Mouse (Mus musculus) limb, embryonic 11.5 days (tissue): Measurements from ENCODE around the gene Zfp82. TPM values are rescaled to one million over a fixed set of nuclear protein-coding genes. Genes with fewer than 3 reads are reported as not detected.

Experiments
- ATAC-seq: fragments of 200-750 bp; cut with Nextera tagmentation; 2 replicates; pipeline ENCODE4 v1.8.0; 2017; ENCODE audit warnings: low read depth; ENCODE audit not compliant: insufficient number of reproducible peaks, low FRiP score, low TSS enrichment
- DNase-seq: peaks from one replicate; pipeline ENCODE4 v3.0.0-alpha.2; 2015; ENCODE audit warnings: low spot score
- H3K27ac ChIP-seq: fragments of 300-500 bp; sonication (generic); replicated peaks from 2 replicates; pipeline ENCODE4 v1.5.1; 2014; ENCODE audit warnings: low read depth, mild to moderate bottlenecking, low read length
- H3K27me3 ChIP-seq: fragments of 300-500 bp; sonication (generic); 2 replicates; pipeline ENCODE4 v1.6.1; 2014; ENCODE audit warnings: mild to moderate bottlenecking, low read length, mixed read lengths; ENCODE audit not compliant: control insufficient read depth, insufficient read depth
- H3K36me3 ChIP-seq: fragments of 300-500 bp; sonication (generic); 2 replicates; pipeline ENCODE4 v1.6.1; 2014; ENCODE audit warnings: mild to moderate bottlenecking, low read length, moderate library complexity, mixed read lengths; ENCODE audit not compliant: control insufficient read depth, insufficient read depth
- H3K4me1 ChIP-seq: fragments of 300-500 bp; sonication (generic); 2 replicates; pipeline ENCODE4 v1.6.1; 2014; ENCODE audit warnings: low read length, mixed read lengths; ENCODE audit not compliant: control insufficient read depth, insufficient read depth
- H3K4me2 ChIP-seq: fragments of 300-500 bp; sonication (generic); 2 replicates; pipeline ENCODE4 v1.6.1; 2014; ENCODE audit warnings: low read depth, mild to moderate bottlenecking, moderate library complexity; ENCODE audit not compliant: severe bottlenecking
- H3K4me3 ChIP-seq: fragments of 300-500 bp; sonication (generic); 2 replicates; pipeline ENCODE4 v1.5.1; 2014; ENCODE audit warnings: low read depth, low read length
- H3K9ac ChIP-seq: fragments of 300-500 bp; sonication (generic); 2 replicates; pipeline ENCODE4 v1.6.1; 2014; ENCODE audit warnings: mild to moderate bottlenecking, low read length
- H3K9me3 ChIP-seq: fragments of 300-500 bp; sonication (generic); 2 replicates; pipeline ENCODE4 v1.6.1; 2016; ENCODE audit warnings: low read length; ENCODE audit not compliant: control insufficient read depth
- WGBS: fragments of 180-500 bp; shearing (Covaris S2); extraction: QIAGEN DNeasy Blood & Tissue Kit; methylation state at CpG from one replicate; pipeline ENCODE4 v1.1.7; 2014; 5-methylcytosine and 5-hydroxymethylcytosine counted together
- microRNA-seq: library from miRNA; unstranded; fragments of <30 nt; microRNA quantifications from one replicate; pipeline ENCODE4, GENCODE M21; 2016
- polyA plus RNA-seq: library from polyadenylated mRNA; unstranded; fragments of >200 nt; fragmentation: Nextera tagmentation; extraction: Ambion mirVana; gene quantifications from 2 replicates; pipeline ENCODE4 v1.2.1, GENCODE M21; 2014

Zfp82 gene
- polyA plus RNA-seq, 1 experiment from 2014 or later = 4.3 TPM

- Histone ChIP-seq H3K9me3 (no peaks in the 10 kb centered on the region), H3K36me3 (peaks cover 26% of the 10 kb centered on the region; the same call in 1 of the 2 replicates), H3K4me2 (no peak overlapping the region), H3K9ac (no peak overlapping the region), H3K4me1 (peaks cover 3% of the 10 kb centered on the region; the same call in 1 of the 2 replicates), H3K27ac (no peak overlapping the region), H3K4me3 (no peak overlapping the region), H3K27me3 (no peaks in the 10 kb centered on the region)
- peak; percentile 52 for DNase-seq
- 90% methylated on average over 4 of the region's 4 CpGs for WGBS
- ATAC-seq = no peak
Measured at GRCm38 (mm10) chr7:30012956-30013363, 59.7 kb downstream of the Zfp82 start.

- H3K4me1 ChIP-seq = peaks cover 4% of the 10 kb centered on the region; the same call in 1 of the 2 replicates
- no peak overlapping the region for H3K9ac ChIP-seq
- H3K27me3 ChIP-seq = no peaks in the 10 kb centered on the region
- H3K4me3 ChIP-seq = no peak overlapping the region
- ATAC-seq (no peak), DNase-seq (no peak)
- H3K9me3 ChIP-seq = no peaks in the 10 kb centered on the region
- H3K4me2 ChIP-seq = no peak overlapping the region
- no peak overlapping the region for H3K27ac ChIP-seq
- WGBS = 84% methylated on average over 10 of the region's 10 CpGs
- peaks cover 17% of the 10 kb centered on the region; the same call in 1 of the 2 replicates for H3K36me3 ChIP-seq
Measured at GRCm38 (mm10) chr7:30010551-30011195, 62.0 kb downstream of the Zfp82 start.

- H3K27ac ChIP-seq = no peak overlapping the region
- ATAC-seq = no peak
Measured at GRCm38 (mm10) chr7:30009321-30010085, 63.2 kb downstream of the Zfp82 start.

GRCm38 (mm10) chr7:30008020-30008690, 64.5 kb downstream of the Zfp82 start:
- peaks cover 3% of the 10 kb centered on the region; the same call in 1 of the 2 replicates for H3K36me3 ChIP-seq
- H3K27me3 ChIP-seq = no peaks in the 10 kb centered on the region
- H3K27ac ChIP-seq = peak overlapping the region; percentile 32; the same call in 1 of the 2 replicates
- no peaks in the 10 kb centered on the region for H3K9me3 ChIP-seq
- no peak overlapping the region for H3K4me2 ChIP-seq
- no peak overlapping the region for H3K4me3 ChIP-seq
- peaks cover 4% of the 10 kb centered on the region; the same call in 1 of the 2 replicates for H3K4me1 ChIP-seq
- ATAC-seq = no peak
- H3K9ac ChIP-seq = no peak overlapping the region
- WGBS = 74% methylated on average over 6 of the region's 6 CpGs
- no peak for DNase-seq

More at GRCm38 (mm10) chr7:30009321-30010085, 63.2 kb downstream of the Zfp82 start:
- H3K27me3 ChIP-seq = no peaks in the 10 kb centered on the region
- no peak overlapping the region for H3K4me2 ChIP-seq
- H3K9me3 ChIP-seq = no peaks in the 10 kb centered on the region
- no peak overlapping the region for H3K9ac ChIP-seq
- 82% methylated on average over 21 of the region's 21 CpGs for WGBS
- H3K4me3 ChIP-seq = no peak overlapping the region
- DNase-seq = no peak
- H3K4me1 ChIP-seq = peaks cover 4% of the 10 kb centered on the region; the same call in 1 of the 2 replicates
- H3K36me3 ChIP-seq = peaks cover 9% of the 10 kb centered on the region; the same call in 1 of the 2 replicates

GRCm38 (mm10) chr7:30007601-30008000, 65.1 kb downstream of the Zfp82 start:
- Histone ChIP-seq H3K36me3 (peaks cover 3% of the 10 kb centered on the region; the same call in 1 of the 2 replicates), H3K9me3 (no peaks in the 10 kb centered on the region), H3K27me3 (no peaks in the 10 kb centered on the region), H3K4me2 (no peak overlapping the region), H3K27ac (no peak overlapping the region; the same call in 1 of the 2 replicates), H3K4me3 (no peak overlapping the region), H3K4me1 (peaks cover 4% of the 10 kb centered on the region; the same call in 1 of the 2 replicates), H3K9ac (no peak overlapping the region)
- ATAC-seq (no peak), DNase-seq (no peak)
- WGBS = 92% methylated on average over 1 of the region's 1 CpGs

Small RNA genes within 50 kb of the gene (microRNA-seq; reads per million reads assigned to microRNA genes)
- gene Gm23368 = not detected

Other genes with a start within 250 kb of the Zfp82 start
- 9.8 TPM in 2 replicates for gene Zfp940, start 219.2 kb downstream of the Zfp82 start, polyA plus RNA-seq
- 10.0 and 12.5 TPM in 2 replicates for gene Zfp420, start 212.9 kb downstream of the Zfp82 start, polyA plus RNA-seq
- gene Zfp27, start 166.3 kb downstream of the Zfp82 start, polyA plus RNA-seq = 12.6 and 13.5 TPM in 2 replicates
- gene Zfp383, start 164.7 kb downstream of the Zfp82 start, polyA plus RNA-seq = 7.6 and 9.0 TPM in 2 replicates
- gene Zfp74, start 118.8 kb downstream of the Zfp82 start, polyA plus RNA-seq = 16.6 and 17.0 TPM in 2 replicates
- 25.2 and 30.5 TPM in 2 replicates for gene Zfp568, start 88.9 kb downstream of the Zfp82 start, polyA plus RNA-seq
- gene Zfp14, start 21.5 kb downstream of the Zfp82 start, polyA plus RNA-seq = 3.8 and 4.0 TPM in 2 replicates
- 3.2 and 4.6 TPM in 2 replicates for gene Gm26920, start 17.5 kb upstream of the Zfp82 start, polyA plus RNA-seq
- 17.0 and 19.7 TPM in 2 replicates for gene Zfp566, start 17.6 kb upstream of the Zfp82 start, polyA plus RNA-seq
- gene Zfp260, start 21.9 kb upstream of the Zfp82 start, polyA plus RNA-seq = 142 and 150 TPM in 2 replicates
- gene Zfp382, start 49.0 kb upstream of the Zfp82 start, polyA plus RNA-seq = 6.5 and 8.6 TPM in 2 replicates
- 14.6 and 18.7 TPM in 2 replicates for gene Zfp146, start 96.8 kb upstream of the Zfp82 start, polyA plus RNA-seq
- 2.3 and 2.9 TPM in 2 replicates for gene Cox7a1, start 111.2 kb upstream of the Zfp82 start, polyA plus RNA-seq
- gene Capns1, start 125.9 kb upstream of the Zfp82 start, polyA plus RNA-seq = 53.1 and 53.7 TPM in 2 replicates
- 182 and 186 TPM in 2 replicates for gene Polr2i, start 159.0 kb upstream of the Zfp82 start, polyA plus RNA-seq
- 232 and 241 TPM in 2 replicates for gene Tbcb, start 159.4 kb upstream of the Zfp82 start, polyA plus RNA-seq
- 0.27 TPM in 1 of 2 replicates, not detected in the other for gene Ovol3, start 162.8 kb upstream of the Zfp82 start, polyA plus RNA-seq
- gene Thap8, start 207.2 kb upstream of the Zfp82 start, polyA plus RNA-seq = 0.16 and 0.19 TPM in 2 replicates
- 10.4 and 14.9 TPM in 2 replicates for gene Wdr62, start 207.5 kb upstream of the Zfp82 start, polyA plus RNA-seq
- gene Clip3, start 218.8 kb upstream of the Zfp82 start, polyA plus RNA-seq = 64.7 and 70.0 TPM in 2 replicates
- gene Alkbh6, start 235.8 kb upstream of the Zfp82 start, polyA plus RNA-seq = 93.7 and 97.6 TPM in 2 replicates
- gene Syne4, start 241.9 kb upstream of the Zfp82 start, polyA plus RNA-seq = 72.3 and 75.3 TPM in 2 replicates
- gene E130208F15Rik, start 248.8 kb upstream of the Zfp82 start, polyA plus RNA-seq = not detected in 2 replicates